Comparison of ENCODE assay signal across 9 mouse cellular contexts in the genomic region with DNA sequence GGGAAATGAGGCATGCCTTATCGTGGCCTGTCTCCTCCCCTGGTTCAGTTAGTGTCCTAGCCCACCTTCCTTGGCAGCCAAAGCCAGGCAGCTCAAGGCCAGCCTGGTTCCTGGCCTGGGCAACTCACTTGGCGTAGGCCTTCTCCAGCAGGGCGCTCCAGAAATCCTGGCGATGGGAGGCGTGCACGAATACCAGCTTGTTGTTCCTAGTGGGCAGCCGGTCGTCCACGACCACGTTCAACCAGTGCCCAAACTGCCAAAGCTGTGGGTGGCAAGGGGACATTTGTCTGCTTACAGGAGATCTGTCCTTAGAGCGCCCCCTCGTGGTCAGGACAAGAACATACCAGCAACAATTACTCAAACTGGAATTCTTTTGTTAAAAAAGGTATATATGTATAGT. TPM values are rescaled to one million over a fixed set of nuclear protein-coding genes. Genes with fewer than 3 reads are reported as not detected.
DNase-seq lines count a peak whose midpoint lies in the region; ATAC-seq lines count a peak whose summit lies in the region.
"Had no signal": no experiment of that assay in that cellular context is flagged by ENCODE, and none has a peak within 500 bp of the region (broad histone marks: within the 10 kb centered on the region; RNA-seq: fewer than 3 reads in every experiment).

No protein-coding gene starts in this region.

- no peak overlapping the region for H3K27ac ChIP-seq in liver, embryonic 12.5 days
- H3K27ac ChIP-seq in forebrain, embryonic 11.5 days (ENCODE audit: low read depth, low read length) = no peak overlapping the region
- no peak overlapping the region for H3K27ac ChIP-seq in hindbrain, embryonic 15.5 days (replicated peaks)
- 0 out of 2 replicates have a peak overlapping the region, but pooled peaks have one; percentile 26 for H3K27ac ChIP-seq in limb, embryonic 10.5 days
- H3K27ac ChIP-seq in neural tube, embryonic 11.5 days (ENCODE audit: low read depth, low read length) = no peak overlapping the region

- no peaks in the 10 kb centered on the region; the same call in 1 of the 2 replicates for H3K9me3 ChIP-seq in liver, embryonic 12.5 days (replicated peaks)
- H3K9me3 ChIP-seq in forebrain, embryonic 11.5 days (ENCODE audit: control insufficient read depth, low read length) = no peaks in the 10 kb centered on the region
- no peaks in the 10 kb centered on the region for H3K9me3 ChIP-seq in hindbrain, embryonic 15.5 days
- H3K9me3 ChIP-seq in limb, embryonic 10.5 days (replicated peaks) = no peaks in the 10 kb centered on the region
- H3K9me3 ChIP-seq in neural tube, embryonic 11.5 days (ENCODE audit: control insufficient read depth, low read length) = no peaks in the 10 kb centered on the region

- H3K27me3 ChIP-seq in liver, embryonic 12.5 days (replicated peaks) = peaks cover 17% of the 10 kb centered on the region
- no peaks in the 10 kb centered on the region for H3K27me3 ChIP-seq in forebrain, embryonic 11.5 days (ENCODE audit: control insufficient read depth, insufficient read depth, low read length)
- H3K27me3 ChIP-seq in hindbrain, embryonic 15.5 days = no peaks in the 10 kb centered on the region
- no peaks in the 10 kb centered on the region for H3K27me3 ChIP-seq in limb, embryonic 10.5 days (ENCODE audit: low read depth, poor library complexity, severe bottlenecking)
- no peaks in the 10 kb centered on the region for H3K27me3 ChIP-seq in neural tube, embryonic 11.5 days (ENCODE audit: control insufficient read depth, insufficient read depth, low read length)

- H3K4me2 ChIP-seq in liver, embryonic 12.5 days = no peak overlapping the region
- H3K4me2 ChIP-seq in forebrain, embryonic 11.5 days (ENCODE audit: low read depth, low read length, severe bottlenecking) = no peak overlapping the region
- H3K4me2 ChIP-seq in hindbrain, embryonic 15.5 days = 0 out of 2 replicates have a peak overlapping the region, but pooled peaks have one; percentile 22
- H3K4me2 ChIP-seq in neural tube, embryonic 11.5 days (ENCODE audit: low read depth) = no peak overlapping the region

- H3K4me1 ChIP-seq in liver, embryonic 12.5 days = no peaks in the 10 kb centered on the region; the same call in 1 of the 2 replicates
- H3K4me1 ChIP-seq in forebrain, embryonic 11.5 days (replicated peaks; ENCODE audit: control insufficient read depth, insufficient read depth, low read length) = no peaks in the 10 kb centered on the region
- no peaks in the 10 kb centered on the region for H3K4me1 ChIP-seq in hindbrain, embryonic 15.5 days (replicated peaks)
- H3K4me1 ChIP-seq in limb, embryonic 10.5 days = peaks cover 2% of the 10 kb centered on the region; the same call in 1 of the 2 replicates
- H3K4me1 ChIP-seq in neural tube, embryonic 11.5 days (ENCODE audit: control insufficient read depth, insufficient read depth, low read length) = no peaks in the 10 kb centered on the region

- WGBS in liver, embryonic 12.5 days (ENCODE audit: insufficient replicate concordance) = 14% methylated on average over 12 of the region's 12 CpGs
- WGBS in forebrain, embryonic 11.5 days = 24% methylated on average over 12 of the region's 12 CpGs
- 22% methylated on average over 12 of the region's 12 CpGs for WGBS in hindbrain, embryonic 15.5 days
- WGBS in limb, embryonic 10.5 days = 22% methylated on average over 12 of the region's 12 CpGs
- 21% methylated on average over 12 of the region's 12 CpGs for WGBS in neural tube, embryonic 11.5 days

- no peak overlapping the region for H3K4me3 ChIP-seq in liver, embryonic 12.5 days
- H3K4me3 ChIP-seq in forebrain, embryonic 11.5 days (ENCODE audit: low read depth, low read length) = no peak overlapping the region
- H3K4me3 ChIP-seq in hindbrain, embryonic 15.5 days = no peak overlapping the region
- H3K4me3 ChIP-seq in limb, embryonic 10.5 days = no peak overlapping the region
- no peak overlapping the region for H3K4me3 ChIP-seq in neural tube, embryonic 11.5 days (ENCODE audit: low read depth, low read length)
- H3K4me3 ChIP-seq: erythroblast, embryonic 14.5 days had no signal

- no peak for ATAC-seq in liver, embryonic 12.5 days
- 0 out of 2 replicates have a peak, but pooled peaks have one; percentile 33 for ATAC-seq in forebrain, embryonic 11.5 days (replicated peaks; ENCODE audit: low FRiP score)
- ATAC-seq in hindbrain, embryonic 15.5 days (ENCODE audit: low FRiP score, low read depth) = no peak
- ATAC-seq in neural tube, embryonic 11.5 days (ENCODE audit: insufficient read depth, low FRiP score, low TSS enrichment) = no peak

- DNase-seq in liver = peak; percentile 77
- peak; percentile 87 for DNase-seq in brain, adult 2 months (ENCODE audit: low read depth, low spot score)
- DNase-seq in forebrain, embryonic 11.5 days (ENCODE audit: low spot score) = peak; percentile 90
- DNase-seq in limb, embryonic 10.5 days (ENCODE audit: low spot score) = peak; percentile 86
- DNase-seq in neural tube, embryonic 11.5 days (ENCODE audit: low spot score) = peak; percentile 70
- DNase-seq in thymus, adult 18-20 months = peak; percentile 46 to 61

- no peaks in the 10 kb centered on the region for H3K36me3 ChIP-seq in liver, embryonic 12.5 days
- H3K36me3 ChIP-seq in forebrain, embryonic 11.5 days (ENCODE audit: control insufficient read depth, insufficient read depth, low read length) = no peaks in the 10 kb centered on the region
- H3K36me3 ChIP-seq in hindbrain, embryonic 15.5 days = no peaks in the 10 kb centered on the region
- H3K36me3 ChIP-seq in limb, embryonic 10.5 days = no peaks in the 10 kb centered on the region
- no peaks in the 10 kb centered on the region for H3K36me3 ChIP-seq in neural tube, embryonic 11.5 days (ENCODE audit: control insufficient read depth, insufficient read depth, low read length)

- H3K9ac ChIP-seq in liver, embryonic 12.5 days = no peak overlapping the region
- H3K9ac ChIP-seq in forebrain, embryonic 11.5 days (ENCODE audit: low read length) = no peak overlapping the region
- no peak overlapping the region for H3K9ac ChIP-seq in hindbrain, embryonic 15.5 days
- H3K9ac ChIP-seq in neural tube, embryonic 11.5 days (ENCODE audit: low read length) = no peak overlapping the region

RNA-seq across cellular contexts. Expression of a gene that starts 16.4 kb away (rescaled TPM):
- 0.38 and 0.39 TPM in 2 replicates for polyA plus RNA-seq in liver, embryonic 12.5 days (2016; fragmentation: Nextera tagmentation; extraction: Ambion mirVana)
- 0.44 and 0.69 TPM in 2 replicates for polyA plus RNA-seq in forebrain, embryonic 11.5 days (2014; fragmentation: Nextera tagmentation; extraction: Ambion mirVana)
- polyA plus RNA-seq in hindbrain, embryonic 15.5 days (2015; fragmentation: Nextera tagmentation; extraction: Ambion mirVana) = 0.58 and 1.00 TPM in 2 replicates
- 0.59 and 0.98 TPM in 2 replicates for polyA plus RNA-seq in limb, embryonic 10.5 days (2016; fragmentation: Nextera tagmentation; extraction: Ambion mirVana)
- 0.15 and 0.57 TPM in 2 replicates for polyA plus RNA-seq in neural tube, embryonic 11.5 days (2014; fragmentation: Nextera tagmentation; extraction: Ambion mirVana)
- polyA plus RNA-seq: erythroblast, embryonic 14.5 days had no signal

RNA-seq across cellular contexts. Expression of a gene that starts 40.8 kb away (rescaled TPM):
- 0.33 TPM in 1 of 2 replicates, not detected in the other for polyA plus RNA-seq in liver, embryonic 12.5 days (2016; fragmentation: Nextera tagmentation; extraction: Ambion mirVana)
- polyA plus RNA-seq in forebrain, embryonic 11.5 days (2014; fragmentation: Nextera tagmentation; extraction: Ambion mirVana) = not detected in 2 replicates
- not detected in 2 replicates for polyA plus RNA-seq in hindbrain, embryonic 15.5 days (2015; fragmentation: Nextera tagmentation; extraction: Ambion mirVana)
- polyA plus RNA-seq in limb, embryonic 10.5 days (2016; fragmentation: Nextera tagmentation; extraction: Ambion mirVana) = 1.2 TPM in 1 of 2 replicates, not detected in the other
- 4.8 and 5.3 TPM in 2 replicates for polyA plus RNA-seq in neural tube, embryonic 11.5 days (2014; fragmentation: Nextera tagmentation; extraction: Ambion mirVana)

RNA-seq across cellular contexts. Expression of a gene that starts 43.3 kb away (rescaled TPM):
- polyA plus RNA-seq in liver, embryonic 12.5 days (2016; fragmentation: Nextera tagmentation; extraction: Ambion mirVana) = 260 and 267 TPM in 2 replicates
- polyA plus RNA-seq in forebrain, embryonic 11.5 days (2014; fragmentation: Nextera tagmentation; extraction: Ambion mirVana) = 56.7 TPM in 2 replicates
- 43.7 and 46.4 TPM in 2 replicates for polyA plus RNA-seq in hindbrain, embryonic 15.5 days (2015; fragmentation: Nextera tagmentation; extraction: Ambion mirVana)
- polyA plus RNA-seq in limb, embryonic 10.5 days (2016; fragmentation: Nextera tagmentation; extraction: Ambion mirVana) = 40.3 and 41.6 TPM in 2 replicates
- 44.1 and 48.7 TPM in 2 replicates for polyA plus RNA-seq in neural tube, embryonic 11.5 days (2014; fragmentation: Nextera tagmentation; extraction: Ambion mirVana)

RNA-seq across cellular contexts. Expression of a gene that starts 43.4 kb away (rescaled TPM):
- polyA plus RNA-seq in liver, embryonic 12.5 days (2016; fragmentation: Nextera tagmentation; extraction: Ambion mirVana) = 148 and 151 TPM in 2 replicates
- 107 and 108 TPM in 2 replicates for polyA plus RNA-seq in forebrain, embryonic 11.5 days (2014; fragmentation: Nextera tagmentation; extraction: Ambion mirVana)
- 120 and 129 TPM in 2 replicates for polyA plus RNA-seq in hindbrain, embryonic 15.5 days (2015; fragmentation: Nextera tagmentation; extraction: Ambion mirVana)
- polyA plus RNA-seq in limb, embryonic 10.5 days (2016; fragmentation: Nextera tagmentation; extraction: Ambion mirVana) = 160 and 167 TPM in 2 replicates
- 102 and 108 TPM in 2 replicates for polyA plus RNA-seq in neural tube, embryonic 11.5 days (2014; fragmentation: Nextera tagmentation; extraction: Ambion mirVana)

RNA-seq across cellular contexts. Expression of a gene that starts 44.0 kb away (rescaled TPM):
- 12.9 and 13.7 TPM in 2 replicates for polyA plus RNA-seq in liver, embryonic 12.5 days (2016; fragmentation: Nextera tagmentation; extraction: Ambion mirVana)
- 49.8 and 54.5 TPM in 2 replicates for polyA plus RNA-seq in forebrain, embryonic 11.5 days (2014; fragmentation: Nextera tagmentation; extraction: Ambion mirVana)
- 149 and 155 TPM in 2 replicates for polyA plus RNA-seq in hindbrain, embryonic 15.5 days (2015; fragmentation: Nextera tagmentation; extraction: Ambion mirVana)
- 35.5 and 36.1 TPM in 2 replicates for polyA plus RNA-seq in limb, embryonic 10.5 days (2016; fragmentation: Nextera tagmentation; extraction: Ambion mirVana)
- polyA plus RNA-seq in neural tube, embryonic 11.5 days (2014; fragmentation: Nextera tagmentation; extraction: Ambion mirVana) = 48.7 and 55.2 TPM in 2 replicates
